Mouse (Mus musculus): ENCODE results near the gene Dlst.
"Not testable (repeated sequence)": the region's sequence is repeated elsewhere in the genome, so short reads cannot be mapped to it uniquely, and the experiment has no call there.

Gene Dlst

GRCm38 (mm10) chr12:85115678-85116077, 5.0 kb downstream of the Dlst start:
- no peak for DNase-seq

GRCm38 (mm10) chr12:85121806-85122459, 11.3 kb downstream of the Dlst start:
- DNase-seq, result no peak

- DNase-seq, result no peak
These were observed 12.5 kb downstream of the Dlst start for GRCm38 (mm10) chr12:85123108-85123530.

- DNase-seq, result no peak
These were observed 13.0 kb downstream of the Dlst start for GRCm38 (mm10) chr12:85123645-85124044.

GRCm38 (mm10) chr12:85124751-85125150, 14.1 kb downstream of the Dlst start:
- no peak for DNase-seq

GRCm38 (mm10) chr12:85126986-85127603, 16.5 kb downstream of the Dlst start:
- no peak for DNase-seq

- no peak for DNase-seq
These were observed 18.9 kb downstream of the Dlst start for GRCm38 (mm10) chr12:85129426-85129978.

- DNase-seq, result no peak
These were observed 20.7 kb downstream of the Dlst start for GRCm38 (mm10) chr12:85131361-85131760.

- DNase-seq, result no peak
These were observed 23.6 kb downstream of the Dlst start for GRCm38 (mm10) chr12:85134043-85134794.

GRCm38 (mm10) chr12:85135513-85136470, 25.2 kb downstream of the Dlst start:
- peak in 1 of 2 experiments; percentile 43 for DNase-seq

GRCm38 (mm10) chr12:85136627-85137026, 26.0 kb downstream of the Dlst start:
- DNase-seq, result no peak

- DNase-seq, result no peak
These were observed 29.5 kb downstream of the Dlst start for GRCm38 (mm10) chr12:85140036-85140701.

- DNase-seq, result no peak
These were observed 30.5 kb downstream of the Dlst start for GRCm38 (mm10) chr12:85141096-85141495.

- peak; percentile 95 to 98 for DNase-seq
These were observed 32.2 kb downstream of the Dlst start for GRCm38 (mm10) chr12:85142803-85143202.

- DNase-seq, result not testable (repeated sequence)
These were observed 33.6 kb downstream of the Dlst start for GRCm38 (mm10) chr12:85144276-85144675.

- DNase-seq, result no peak
These were observed 34.2 kb downstream of the Dlst start for GRCm38 (mm10) chr12:85144821-85145220.

GRCm38 (mm10) chr12:85145630-85146029, 35.0 kb downstream of the Dlst start:
- peak; percentile 79 to 86 for DNase-seq

GRCm38 (mm10) chr12:85146355-85146754, 35.7 kb downstream of the Dlst start:
- DNase-seq, result peak in 1 of 2 experiments; percentile 47

- DNase-seq, result no peak
These were observed 36.2 kb downstream of the Dlst start for GRCm38 (mm10) chr12:85146881-85147280.

- DNase-seq, result peak in 1 of 2 experiments; percentile 36
These were observed 39.8 kb downstream of the Dlst start for GRCm38 (mm10) chr12:85150321-85151001.

Data from cerebellum, postnatal 10 days (tissue).